ENCODE assay signal across 13 mouse cellular contexts in the genomic region with DNA sequence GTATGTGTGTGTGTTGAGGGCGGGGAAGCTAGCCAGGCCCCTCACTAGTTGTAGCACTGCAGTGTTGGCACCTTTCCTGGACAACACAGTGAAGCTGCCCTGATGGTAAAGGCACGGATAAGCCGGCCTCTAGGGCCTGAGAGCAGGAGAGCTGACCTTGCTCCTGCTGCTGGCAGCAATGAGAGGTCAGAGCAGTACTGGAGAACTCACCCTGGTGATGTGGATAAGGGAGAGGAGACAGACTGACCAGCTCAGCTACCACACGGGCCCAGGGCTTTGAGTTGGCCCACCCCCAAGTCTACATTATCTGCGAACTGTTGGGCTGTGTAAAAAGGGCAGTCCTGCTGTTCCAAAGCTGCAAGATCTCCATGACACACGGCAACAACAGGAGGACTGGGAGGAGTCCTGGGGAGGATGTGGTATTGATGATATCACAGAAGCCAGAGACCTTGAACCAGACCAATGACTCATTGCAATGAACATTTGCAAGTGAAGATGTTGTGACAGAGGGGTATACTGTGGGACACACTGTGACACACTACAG.
A peak's percentile ranks its signal among the peaks of the same experiment; 100 is the strongest.
DNase-seq lines count a peak whose midpoint lies in the region; ATAC-seq and TF ChIP-seq lines count a peak whose summit lies in the region.
"Had no signal": no experiment of that assay in that cellular context is flagged by ENCODE, and none has a peak within 500 bp of the region (broad histone marks: within the 10 kb centered on the region; RNA-seq: fewer than 3 reads in every experiment).

No protein-coding gene starts in this region.

- no peak overlapping the region for H3K4me2 ChIP-seq in heart, embryonic 14.5 days (ENCODE audit: low read length)
- no peak overlapping the region for H3K4me2 ChIP-seq in lung, postnatal 0 days (replicated peaks; ENCODE audit: low read depth, low read length)
- no peak overlapping the region for H3K4me2 ChIP-seq in stomach, postnatal 0 days (replicated peaks; ENCODE audit: low read depth)
- H3K4me2 ChIP-seq: heart, embryonic 13.5 days; limb, embryonic 13.5 days had no signal

- no peak overlapping the region for H3K9ac ChIP-seq in heart, embryonic 14.5 days (ENCODE audit: low read length)
- H3K9ac ChIP-seq in lung, postnatal 0 days (replicated peaks; ENCODE audit: low read depth), result no peak overlapping the region
- no peak overlapping the region for H3K9ac ChIP-seq in stomach, postnatal 0 days (ENCODE audit: low read length)
- H3K9ac ChIP-seq: heart, embryonic 13.5 days; limb, embryonic 13.5 days had no signal

- no peak overlapping the region for H3K4me3 ChIP-seq in heart, embryonic 14.5 days (ENCODE audit: control insufficient read depth in 1 of 2, insufficient read depth in 1 of 2, low read depth in 1 of 2, low read length in 2 of 2)
- no peak overlapping the region for H3K4me3 ChIP-seq in lung, postnatal 0 days (ENCODE audit: low read depth, low read length)
- H3K4me3 ChIP-seq in stomach, postnatal 0 days (ENCODE audit: low read depth, low read length), result no peak overlapping the region
- H3K4me3 ChIP-seq in midbrain, embryonic 10.5 days, result no peak overlapping the region
- H3K4me3 ChIP-seq: heart, embryonic 13.5 days; limb, embryonic 13.5 days had no signal

- no peak for TF ChIP-seq CTCF in lung, postnatal 0 days (IDR thresholded peaks at IDR 0.05)
- TF ChIP-seq CTCF in stomach, postnatal 0 days (IDR thresholded peaks at IDR 0.05; ENCODE audit: low read depth), result no peak

- H3K27me3 ChIP-seq in heart, embryonic 14.5 days (ENCODE audit: control insufficient read depth, insufficient read depth, low read length), result no peaks in the 10 kb centered on the region
- no peaks in the 10 kb centered on the region for H3K27me3 ChIP-seq in lung, postnatal 0 days (replicated peaks; ENCODE audit: insufficient read depth, low read length)
- H3K27me3 ChIP-seq in stomach, postnatal 0 days (ENCODE audit: control insufficient read depth, insufficient read depth, low read length), result no peaks in the 10 kb centered on the region
- no peaks in the 10 kb centered on the region for H3K27me3 ChIP-seq in midbrain, embryonic 10.5 days (ENCODE audit: low read depth, poor library complexity, severe bottlenecking)
- H3K27me3 ChIP-seq: heart, embryonic 13.5 days; limb, embryonic 13.5 days had no signal

- ATAC-seq in heart, embryonic 14.5 days (ENCODE audit: insufficient number of reproducible peaks, insufficient read depth, low FRiP score, low read depth), result peak; percentile 58; the same call in 1 of the 2 replicates
- peak; percentile 53 for ATAC-seq in lung, postnatal 0 days
- ATAC-seq in stomach, postnatal 0 days (ENCODE audit: low FRiP score, low TSS enrichment), result no peak

- TF ChIP-seq EP300 in lung, postnatal 0 days (IDR thresholded peaks at IDR 0.05), result no peak
- TF ChIP-seq EP300 in stomach, postnatal 0 days (optimal IDR thresholded peaks at IDR 0.05), result no peak

- H3K27ac ChIP-seq in heart, embryonic 14.5 days (replicated peaks in 1 of 2; ENCODE audit: control insufficient read depth in 1 of 2, insufficient read depth in 1 of 2, low read depth in 2 of 2, low read length in 2 of 2), result no peak overlapping the region; a peak in 1 of 4 replicates
- H3K27ac ChIP-seq in lung, postnatal 0 days (ENCODE audit: low read length), result no peak overlapping the region
- H3K27ac ChIP-seq in stomach, postnatal 0 days (replicated peaks), result no peak overlapping the region
- H3K27ac ChIP-seq in midbrain, embryonic 10.5 days (replicated peaks), result no peak overlapping the region
- H3K27ac ChIP-seq: heart, embryonic 13.5 days; kidney, postnatal 0 days; limb, embryonic 13.5 days; macrophage had no signal

- H3K9me3 ChIP-seq in heart, embryonic 14.5 days (ENCODE audit: control insufficient read depth, low read length), result no peaks in the 10 kb centered on the region
- H3K9me3 ChIP-seq in lung, postnatal 0 days (ENCODE audit: low read length), result no peaks in the 10 kb centered on the region
- H3K9me3 ChIP-seq in stomach, postnatal 0 days (ENCODE audit: control insufficient read depth, low read length), result no peaks in the 10 kb centered on the region
- no peaks in the 10 kb centered on the region for H3K9me3 ChIP-seq in midbrain, embryonic 10.5 days (replicated peaks)
- H3K9me3 ChIP-seq: heart, embryonic 13.5 days; limb, embryonic 13.5 days had no signal

- 26% methylated on average over 6 of the region's 6 CpGs for WGBS in heart, embryonic 14.5 days
- WGBS in lung, postnatal 0 days, result 52% methylated on average over 6 of the region's 6 CpGs
- 52% methylated on average over 6 of the region's 6 CpGs for whole genome bisulfite sequencing in stomach, postnatal 0 days
- 83% methylated on average over 6 of the region's 6 CpGs for WGBS in midbrain, embryonic 10.5 days

- no peaks in the 10 kb centered on the region for H3K36me3 ChIP-seq in heart, embryonic 14.5 days (ENCODE audit: control insufficient read depth, insufficient read depth, low read length)
- H3K36me3 ChIP-seq in lung, postnatal 0 days (ENCODE audit: insufficient read depth, low read length), result no peaks in the 10 kb centered on the region
- no peaks in the 10 kb centered on the region for H3K36me3 ChIP-seq in stomach, postnatal 0 days (ENCODE audit: control insufficient read depth, insufficient read depth, low read length)
- no peaks in the 10 kb centered on the region for H3K36me3 ChIP-seq in midbrain, embryonic 10.5 days
- H3K36me3 ChIP-seq: heart, embryonic 13.5 days; limb, embryonic 13.5 days had no signal

- no peak for DNase-seq in heart, adult 9 months (ENCODE audit: low spot score in 2 of 2)
- DNase-seq in lung, postnatal 0 days (ENCODE audit: low spot score), result peak; percentile 22
- no peak for DNase-seq in lung, postnatal 36 days
- DNase-seq in adrenal gland, postnatal 10 days, result peak; percentile 39
- DNase-seq in stomach, postnatal 0 days (ENCODE audit: low spot score), result no peak
- DNase-seq in midbrain, embryonic 10.5 days (ENCODE audit: low spot score), result no peak
- no peak for DNase-seq in kidney, adult 9 months
- DNase-seq: cerebellum, adult 11 months had no signal

- H3K4me1 ChIP-seq in heart, embryonic 14.5 days (ENCODE audit: control insufficient read depth in 2 of 2, insufficient read depth in 2 of 2, low read length in 2 of 2), result peaks cover 15 to 19% of the 10 kb centered on the region in 2 experiments
- no peaks in the 10 kb centered on the region for H3K4me1 ChIP-seq in lung, postnatal 0 days (ENCODE audit: insufficient read depth, low read depth, low read length)
- no peaks in the 10 kb centered on the region for H3K4me1 ChIP-seq in stomach, postnatal 0 days (replicated peaks; ENCODE audit: control insufficient read depth, insufficient read depth)
- H3K4me1 ChIP-seq in midbrain, embryonic 10.5 days, result peaks cover 18% of the 10 kb centered on the region

Comparison
In these comparisons a context has a peak if more than half of its experiments do, and no peak if none do; other contexts are left out.
1. DNase-seq: peak in lung, postnatal 0 days (single experiment) and adrenal gland, postnatal 10 days (single experiment); none in heart, adult 9 months (0 of 2), lung, postnatal 36 days (single experiment), stomach, postnatal 0 days (single experiment), midbrain, embryonic 10.5 days (single experiment) and kidney, adult 9 months (single experiment).